Mouse (Mus musculus) inflammation-experienced regulatory T-cells, adult 6 months (primary cell): ENCODE measurements around the gene Klf13. TPM values are rescaled to one million over a fixed set of nuclear protein-coding genes. Genes with fewer than 3 reads are reported as not detected.

Experiments used
- ATAC-seq: one replicate; pipeline ENCODE4 v1.8.0; 2017
- polyA plus RNA-seq, 3 experiments: library from polyadenylated mRNA; unstranded; fragments of 100-300 nt; shearing (Covaris generic); gene quantifications; one replicate each; pipeline ENCODE4 v1.2.1; 2017

Gene Klf13
- polyA plus RNA-seq, 3 experiments from 2014 or later: 125 to 194 (median 163) TPM

DNA sequence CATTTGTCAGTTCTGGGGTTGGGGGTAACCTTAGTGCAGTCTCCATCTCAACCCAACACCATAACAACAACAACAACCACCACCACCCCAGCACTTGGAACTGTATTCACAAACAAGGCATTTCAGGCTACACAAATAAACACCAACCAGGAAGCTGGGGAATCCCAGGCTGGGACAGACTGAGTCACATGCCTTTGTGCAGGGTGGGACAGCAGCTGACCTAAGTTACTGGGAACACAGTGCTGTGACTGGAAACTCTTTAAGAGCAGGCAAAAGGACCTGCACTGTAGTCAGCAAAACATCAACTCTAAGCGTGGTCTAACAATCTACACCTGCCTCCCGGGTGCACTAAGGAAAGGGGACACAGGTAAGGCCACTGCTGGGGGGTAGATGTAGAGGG is 33.5 kb downstream of the Klf13 start:
- peak; percentile 23 for ATAC-seq

DNA sequence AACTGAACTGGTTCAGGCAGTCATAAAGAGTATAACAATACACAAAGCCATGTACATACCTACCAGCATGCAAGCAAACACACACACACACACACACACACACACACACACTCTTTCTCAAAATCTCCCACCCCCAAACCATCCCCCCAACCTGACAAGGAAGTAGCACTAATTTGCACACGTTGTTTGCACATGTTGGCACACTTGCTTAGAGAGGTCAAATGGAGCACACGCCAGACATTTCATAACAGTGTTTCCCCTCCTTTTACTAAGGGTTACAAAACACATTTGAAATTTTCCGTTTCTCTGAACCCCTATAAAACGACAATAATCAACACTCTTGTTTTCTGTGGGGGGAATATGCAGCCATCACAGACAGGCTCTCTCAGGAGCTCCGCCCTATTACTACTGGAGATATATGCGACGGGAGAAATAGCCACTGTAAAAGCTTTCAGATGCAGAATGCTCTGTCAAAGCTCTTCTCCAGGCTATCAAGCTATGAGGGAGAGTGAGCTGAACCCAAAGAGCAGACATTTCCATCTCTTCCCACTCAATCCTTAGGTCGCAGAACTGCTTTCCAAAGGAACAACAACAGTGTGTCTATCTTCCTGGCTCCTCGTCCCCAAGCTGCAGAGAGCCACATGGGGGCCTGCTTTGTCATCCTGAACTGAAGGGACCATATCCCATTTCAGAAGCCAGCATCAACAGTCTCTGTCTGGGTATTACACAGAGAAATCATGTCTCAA is 34.9 kb downstream of the Klf13 start:
- ATAC-seq: no peak

DNA sequence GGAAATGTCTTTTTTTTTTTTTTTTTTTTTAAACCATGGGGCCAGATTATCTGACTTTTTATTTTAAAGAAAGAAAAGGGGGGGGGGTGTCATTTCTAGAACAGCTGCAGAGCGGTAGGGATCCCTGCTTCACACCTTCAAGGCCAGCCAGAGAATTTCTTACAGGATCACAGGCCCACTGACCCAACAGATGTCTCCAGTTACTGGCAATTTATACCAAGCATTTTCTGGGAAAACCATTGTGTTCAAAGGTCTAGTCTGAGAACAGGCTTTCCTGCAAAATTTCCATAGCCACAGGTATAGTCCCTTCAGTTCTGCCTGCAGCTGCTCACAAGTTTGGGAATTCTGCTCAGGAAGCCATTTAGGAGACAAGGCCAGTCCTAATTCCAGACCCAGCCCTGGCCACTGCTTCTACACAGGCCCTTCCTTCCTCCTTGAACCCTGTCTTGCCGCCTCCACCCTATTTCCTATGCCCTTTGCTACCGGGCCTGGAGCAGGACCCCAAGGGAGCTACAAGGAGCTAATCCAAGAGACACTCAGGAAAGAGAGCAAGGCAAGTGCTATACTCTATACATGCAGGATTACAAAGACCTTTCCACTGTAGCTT is 36.0 kb downstream of the Klf13 start:
- ATAC-seq: no peak

DNA sequence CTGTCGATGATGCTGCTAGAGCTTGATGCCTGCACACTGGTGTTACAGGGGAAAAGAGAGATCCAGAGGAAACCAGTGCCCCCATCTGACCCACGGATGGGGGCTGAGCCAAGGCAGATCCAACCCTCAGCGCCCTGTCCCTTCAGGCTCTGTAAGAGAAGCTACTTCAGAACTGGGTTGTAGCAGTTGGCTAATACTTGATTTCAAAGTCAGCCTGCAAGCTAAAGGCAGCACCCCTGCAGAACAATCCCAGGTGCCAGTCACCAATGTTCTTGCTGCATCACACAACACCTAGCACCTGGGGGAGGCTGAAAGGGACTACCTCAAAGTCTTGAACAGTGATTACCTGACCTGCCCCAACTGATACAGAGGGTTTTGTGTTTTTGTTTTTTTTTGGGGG is 36.8 kb downstream of the Klf13 start:
- ATAC-seq: no peak

DNA sequence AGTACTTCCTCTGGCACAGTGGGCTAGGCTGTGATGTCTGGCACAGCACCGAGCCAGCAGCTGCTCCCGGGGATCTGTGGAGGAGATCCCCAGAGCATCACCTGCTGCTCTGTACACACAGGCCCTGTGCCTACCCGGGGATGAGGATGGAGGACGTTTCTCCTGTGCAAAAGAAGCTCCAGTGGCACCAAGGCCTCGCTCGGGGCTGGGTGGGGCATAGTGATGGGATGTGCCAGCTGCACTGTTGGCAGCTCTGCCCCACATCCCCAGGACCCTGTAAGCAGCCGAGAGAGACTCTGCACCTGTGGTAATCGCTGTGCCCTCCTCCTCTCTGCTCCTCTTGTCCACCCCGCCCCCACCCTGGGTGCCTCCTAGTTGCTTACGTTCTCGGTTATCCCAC is 37.4 kb downstream of the Klf13 start:
- ATAC-seq: no peak

DNA sequence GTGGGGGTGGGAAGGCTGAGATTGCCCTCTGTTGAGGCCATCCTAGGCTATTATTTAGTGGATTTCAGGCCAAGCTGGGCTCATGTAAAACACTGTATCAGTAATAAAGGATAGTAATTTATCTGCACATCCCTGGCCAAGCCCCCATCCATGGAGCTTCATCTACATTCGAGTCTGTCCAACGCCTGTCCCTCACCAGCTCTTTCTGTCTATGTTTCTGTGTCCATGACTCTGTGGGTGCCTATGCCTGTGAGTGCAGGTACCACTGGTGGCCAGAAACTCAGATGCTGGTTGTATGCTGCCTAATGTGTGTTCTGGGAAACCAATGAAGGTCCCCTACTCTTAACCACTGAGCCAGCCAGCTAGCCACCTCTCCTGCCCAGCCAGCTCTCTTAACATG is 38.3 kb downstream of the Klf13 start:
- ATAC-seq: no peak

DNA sequence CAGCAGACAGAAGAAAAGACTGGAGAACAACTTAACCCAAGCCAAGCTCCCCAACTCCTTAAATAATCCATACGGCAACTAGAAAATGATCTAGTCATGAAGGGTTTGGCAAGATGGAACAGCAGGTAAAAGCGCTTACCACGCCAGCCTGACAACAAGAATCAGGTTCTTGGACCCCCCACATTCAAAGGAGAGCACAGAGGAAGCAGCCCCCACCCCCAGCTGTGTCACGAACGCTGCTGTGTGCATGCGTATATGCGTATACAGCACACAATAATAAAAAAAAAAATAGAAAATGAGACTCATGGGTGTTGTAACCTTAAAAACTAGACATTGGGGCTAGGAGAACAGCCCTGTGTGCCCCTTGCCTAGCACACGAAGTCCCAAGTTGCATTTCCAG is 38.8 kb downstream of the Klf13 start:
- no peak for ATAC-seq

DNA sequence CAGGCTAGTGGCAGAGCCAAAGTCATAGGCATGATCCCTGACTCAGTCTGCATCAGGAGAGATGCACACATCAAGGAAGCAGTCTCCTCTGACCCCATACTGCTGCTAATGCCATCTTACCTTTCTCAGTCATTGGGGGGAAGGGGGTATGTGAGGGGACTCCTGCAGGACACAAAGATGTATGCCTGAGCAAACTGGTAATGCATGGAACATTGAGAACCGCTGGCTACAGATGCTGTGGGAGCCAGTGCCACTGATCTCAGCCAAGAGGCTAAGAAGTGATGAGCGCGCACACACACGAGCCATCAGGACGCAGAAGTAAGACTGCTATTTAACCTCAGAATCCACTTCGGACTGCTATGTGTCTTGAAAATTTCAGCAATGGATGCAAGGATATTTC is 40.5 kb downstream of the Klf13 start:
- ATAC-seq: no peak

DNA sequence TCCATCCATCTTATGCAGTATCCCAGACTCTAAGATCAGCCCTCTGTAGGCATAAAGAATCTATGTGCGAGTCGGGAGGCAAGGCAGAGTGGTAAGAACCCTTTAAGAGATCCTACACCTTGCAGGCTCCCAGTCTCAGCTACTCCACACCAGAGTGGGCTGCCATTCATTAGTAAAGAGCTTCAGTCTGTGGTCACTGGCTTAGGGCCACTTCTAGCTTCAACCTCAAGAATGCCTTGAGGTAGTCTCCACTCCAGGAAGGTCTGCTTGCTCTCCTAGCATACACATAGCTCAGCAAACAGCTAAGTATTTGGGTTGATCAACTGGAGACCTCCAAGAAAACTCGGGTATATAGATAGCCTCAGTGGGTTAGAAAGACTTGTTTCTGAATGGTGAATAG is 41.1 kb downstream of the Klf13 start:
- ATAC-seq: no peak

DNA sequence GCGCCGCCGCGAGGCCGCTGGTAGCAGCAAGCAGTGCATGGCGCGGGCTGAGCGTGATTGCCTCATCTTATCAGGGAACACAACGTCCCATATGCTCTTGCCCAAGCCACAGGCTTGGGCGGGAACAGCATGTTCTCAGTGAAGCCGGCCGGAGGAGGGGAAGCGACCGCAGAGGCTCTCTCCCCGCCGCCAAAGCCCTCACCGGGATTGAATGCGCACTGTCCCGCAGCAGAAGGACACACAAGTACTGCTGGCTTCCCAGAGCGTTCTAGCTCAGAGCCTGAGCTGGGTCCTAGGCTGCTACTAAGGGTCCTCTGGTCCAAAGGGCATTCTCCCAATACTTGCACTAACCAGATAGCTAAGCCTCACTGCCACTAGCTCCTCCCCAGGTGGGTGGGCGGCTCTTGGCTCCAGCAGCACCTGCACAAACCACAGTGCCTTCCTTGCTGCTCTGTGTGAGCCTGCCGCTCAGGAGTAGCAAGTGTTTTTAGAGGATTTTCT is 41.7 kb downstream of the Klf13 start:
- peak; percentile 77 for ATAC-seq

DNA sequence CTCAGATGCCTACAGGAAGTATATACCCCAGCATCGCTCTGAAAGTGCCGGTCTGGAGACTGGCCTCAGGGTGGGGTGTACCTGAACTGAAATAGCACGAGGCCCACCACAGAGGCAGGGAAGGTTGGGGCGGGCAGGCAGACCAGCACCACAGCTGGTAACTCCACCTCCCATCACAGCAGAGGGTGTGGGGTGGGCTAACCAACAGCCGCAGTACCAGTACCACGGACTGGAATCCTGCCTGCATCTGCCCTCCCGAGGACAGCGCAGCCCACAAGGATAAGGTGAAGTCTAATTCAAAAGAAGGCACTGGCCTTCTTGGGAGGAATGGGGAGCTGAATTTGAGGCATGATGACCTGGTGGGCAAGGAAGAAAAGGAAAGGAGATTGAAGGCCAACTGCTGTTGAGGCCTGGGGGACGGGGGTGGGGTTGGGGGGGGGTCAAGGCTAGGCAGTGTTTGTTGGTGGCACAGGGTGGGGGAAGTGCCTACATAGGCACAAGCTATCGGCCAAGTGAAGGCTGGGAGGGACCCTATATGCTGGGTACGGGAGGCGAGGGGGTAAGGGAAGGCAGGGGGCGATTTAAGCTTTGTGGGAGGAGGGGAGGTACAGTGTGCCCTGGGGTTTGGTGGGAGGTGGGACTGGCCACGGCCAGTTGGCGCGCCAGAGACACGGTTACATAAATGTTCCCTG is 42.3 kb downstream of the Klf13 start:
- no peak for ATAC-seq

DNA sequence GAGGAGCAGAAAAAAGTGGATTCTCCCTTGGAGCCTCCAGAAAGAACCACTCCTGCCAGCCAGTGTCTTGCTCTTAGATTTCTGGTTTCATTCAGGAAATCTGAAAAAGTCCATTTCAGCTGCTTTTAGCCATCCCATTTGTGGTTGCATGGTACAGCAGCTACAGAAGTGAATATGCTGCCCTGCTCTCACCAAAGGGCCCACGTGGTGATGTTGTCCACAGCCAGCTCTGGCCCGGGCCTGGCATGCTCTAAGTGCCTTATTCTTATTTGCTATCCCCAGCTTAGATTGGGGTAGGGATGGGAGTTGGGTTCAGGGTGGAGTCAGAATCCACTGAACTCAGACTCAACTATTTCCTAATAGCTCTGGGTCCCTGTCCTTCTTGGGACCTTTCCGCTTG is 43.5 kb downstream of the Klf13 start:
- no peak for ATAC-seq

DNA sequence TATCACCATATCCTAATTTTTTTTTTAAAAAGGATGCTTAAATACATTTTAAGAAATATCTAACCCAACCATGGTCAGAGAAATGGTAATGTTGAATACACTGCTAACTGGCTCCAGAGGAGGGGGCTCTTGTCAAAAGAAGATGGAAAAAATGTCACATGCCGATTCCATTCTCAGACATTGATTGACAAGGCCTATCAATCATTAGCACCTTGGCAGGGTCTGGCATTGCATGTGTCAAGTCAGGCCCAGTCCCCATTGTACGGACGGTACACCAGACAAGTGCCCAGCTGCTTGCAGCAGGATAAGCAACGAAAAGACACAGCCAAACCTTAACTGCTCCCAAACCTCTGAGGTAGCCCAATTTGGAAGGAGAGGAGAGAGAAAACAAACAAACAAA is 44.1 kb downstream of the Klf13 start:
- no peak for ATAC-seq

DNA sequence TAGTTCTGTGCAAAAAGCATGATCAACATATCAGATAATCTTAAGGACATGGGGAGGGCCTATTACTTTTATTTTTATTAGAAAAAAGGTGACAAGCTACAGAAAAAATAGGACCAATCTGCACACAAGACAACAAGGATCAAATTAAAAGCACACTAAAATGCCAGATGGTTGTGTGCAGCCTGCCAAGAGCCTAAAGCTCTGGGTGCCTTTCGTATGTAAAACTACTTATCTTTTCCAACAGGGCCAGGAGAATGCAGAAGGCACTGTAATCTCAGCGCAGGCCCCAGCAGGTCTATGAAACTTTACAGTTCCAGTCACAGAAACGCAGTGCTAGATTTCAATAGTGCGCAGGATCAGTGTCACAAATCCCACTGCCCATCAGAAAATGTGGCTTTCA is 45.0 kb downstream of the Klf13 start:
- ATAC-seq: no peak

DNA sequence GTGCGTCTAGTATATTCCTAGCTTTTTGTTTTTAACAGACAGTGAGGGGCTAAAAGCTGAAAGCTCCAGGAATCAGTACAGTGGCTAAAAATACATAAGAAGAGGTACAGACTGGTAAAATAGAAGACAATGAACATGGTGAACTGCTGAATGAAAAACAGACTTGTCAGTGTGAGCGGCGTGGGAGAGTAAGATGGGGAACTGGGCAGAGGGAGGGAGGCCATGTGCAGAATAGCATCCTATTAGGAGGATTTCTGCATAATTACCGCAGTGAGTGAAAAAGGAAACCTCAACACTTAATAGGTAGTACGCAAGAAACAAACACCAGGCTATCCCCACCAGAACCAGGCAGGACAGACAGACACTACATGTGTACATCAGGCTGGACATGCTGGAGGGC is 45.5 kb downstream of the Klf13 start:
- ATAC-seq: no peak

DNA sequence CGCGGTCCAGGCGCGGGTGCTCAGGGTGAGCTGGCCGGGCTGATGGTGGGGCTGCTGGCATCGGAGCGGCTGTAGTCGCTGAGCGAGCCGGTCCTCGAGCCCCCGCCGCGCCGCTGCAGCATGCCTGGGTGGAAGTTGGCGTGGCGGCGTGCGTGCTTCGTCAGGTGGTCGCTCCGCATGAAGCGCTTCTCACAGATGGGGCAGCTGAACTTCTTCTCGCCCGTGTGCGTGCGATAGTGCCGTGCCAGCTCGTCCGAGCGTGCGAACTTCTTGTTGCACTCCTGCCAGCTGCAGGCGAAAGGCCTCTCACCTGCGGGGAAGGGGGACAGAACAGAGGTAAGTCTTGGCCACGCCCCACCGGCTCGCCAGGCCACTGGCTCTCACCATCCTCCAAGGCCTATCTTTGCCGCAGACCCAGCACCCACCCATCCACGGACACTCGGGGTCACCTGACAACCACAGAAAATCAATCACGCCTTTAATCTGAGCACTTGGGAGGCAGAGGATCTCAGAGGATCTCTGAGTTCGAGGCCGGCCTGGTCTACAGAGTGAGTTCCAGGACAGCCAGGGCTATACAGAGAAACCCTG is 47.1 kb downstream of the Klf13 start:
- ATAC-seq: no peak

DNA sequence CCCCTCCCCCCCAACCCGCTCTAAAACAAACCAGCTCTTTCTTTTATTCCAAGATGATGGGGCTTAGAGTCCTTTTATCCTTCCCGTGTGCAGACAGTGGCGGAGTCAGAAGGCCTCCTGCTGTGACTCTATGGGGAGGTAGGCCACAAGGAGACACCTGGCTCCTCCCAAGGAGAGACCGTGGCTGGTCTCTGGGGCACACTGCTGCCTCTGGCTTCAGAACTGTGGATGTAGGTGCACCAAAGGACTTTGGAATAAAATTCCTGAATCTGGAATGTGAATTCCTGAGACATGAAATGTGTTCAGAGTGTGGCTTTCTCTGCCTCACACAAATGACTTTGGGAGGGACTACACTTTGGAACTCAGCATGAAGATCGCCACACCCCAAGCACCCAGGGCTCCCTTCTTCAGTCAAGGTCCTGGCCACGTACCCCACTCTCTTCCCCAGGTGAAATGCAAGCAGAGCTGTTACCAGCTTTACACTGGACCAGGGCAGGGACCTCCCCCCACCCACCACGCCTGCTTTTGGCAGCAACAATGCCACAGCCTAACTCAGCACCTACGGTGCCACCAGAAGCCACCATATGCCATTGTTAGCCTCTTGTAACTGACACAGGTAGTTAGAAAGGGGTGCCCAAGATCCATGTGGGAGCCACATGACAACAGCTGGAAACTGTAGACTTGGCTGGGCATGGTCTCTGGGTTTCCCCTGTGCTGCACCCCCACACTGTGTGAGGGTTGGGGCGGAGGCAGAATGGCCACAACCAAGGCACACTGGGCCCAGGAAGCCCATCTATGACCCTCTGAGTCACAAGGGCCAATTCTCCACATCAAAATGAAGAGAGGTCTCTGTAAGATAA is 49.4 kb downstream of the Klf13 start:
- no peak for ATAC-seq

DNA sequence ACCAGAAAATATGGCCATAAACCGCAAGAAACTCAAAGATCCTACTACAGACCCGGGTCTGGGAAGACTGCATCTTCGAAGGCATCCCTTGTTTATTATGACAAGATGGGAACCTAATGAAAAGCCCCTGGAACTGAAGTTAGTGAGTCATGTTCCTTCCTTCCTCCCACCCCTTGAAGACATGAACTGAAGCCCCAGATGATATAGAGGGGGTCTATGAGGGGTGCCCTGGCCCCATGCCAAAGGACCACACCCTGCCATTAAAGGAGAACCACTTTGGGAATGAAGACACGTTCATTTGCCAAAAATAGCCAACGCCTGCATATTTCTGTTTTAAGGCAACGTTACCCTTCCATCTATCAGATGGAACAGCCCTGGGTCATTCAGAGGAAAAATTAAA is 50.0 kb downstream of the Klf13 start:
- no peak for ATAC-seq

DNA sequence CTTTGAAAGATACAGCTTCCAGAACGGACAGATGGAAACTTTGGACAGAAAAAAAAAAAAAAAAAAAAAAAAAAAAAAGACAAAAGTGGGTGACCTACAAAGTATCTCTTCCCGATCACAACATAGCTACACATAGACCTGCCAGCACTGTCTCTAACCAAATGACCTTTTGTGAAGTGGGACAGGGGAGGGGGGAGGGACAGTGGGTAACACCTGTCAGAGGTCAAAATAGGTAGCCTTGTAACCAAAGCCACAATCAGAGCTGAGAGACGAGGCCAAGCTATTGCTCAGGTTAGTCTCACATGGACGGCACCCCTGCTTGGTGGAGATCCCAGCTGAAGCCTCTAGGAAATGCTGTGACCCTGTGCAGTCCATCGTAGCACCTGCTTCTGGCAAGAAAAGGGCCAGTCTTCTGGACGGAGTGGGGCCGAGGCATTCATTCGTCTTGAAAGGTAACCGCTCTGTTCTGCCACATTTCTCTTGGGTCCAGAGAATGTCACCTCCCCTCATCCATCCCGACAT is 51.1 kb downstream of the Klf13 start:
- no peak for ATAC-seq

DNA sequence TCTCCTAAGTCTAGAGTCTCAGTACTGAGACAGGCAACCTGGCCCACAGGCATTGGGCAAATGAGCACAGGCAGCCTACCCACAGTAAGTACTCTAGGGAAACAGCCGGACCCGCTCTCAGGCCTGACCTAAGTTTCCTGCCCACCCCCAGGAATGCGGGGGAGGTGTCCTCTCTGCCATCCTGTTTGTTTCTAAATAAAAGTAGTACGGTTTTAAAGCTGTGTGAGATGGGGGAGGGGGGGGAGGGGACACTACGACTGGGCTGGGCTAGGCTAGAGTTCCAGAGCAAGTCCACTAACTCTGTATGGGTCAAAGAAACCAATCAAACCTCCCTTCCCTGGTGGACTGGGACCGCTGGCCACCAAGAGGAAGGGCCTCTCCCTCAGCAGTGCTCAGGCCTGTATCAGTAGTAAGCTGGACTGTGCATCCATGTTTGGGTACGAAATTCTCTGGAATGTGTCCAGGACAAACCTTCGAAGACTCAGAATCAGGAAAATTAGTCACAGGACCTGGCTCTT is 51.6 kb downstream of the Klf13 start:
- ATAC-seq: no peak

DNA sequence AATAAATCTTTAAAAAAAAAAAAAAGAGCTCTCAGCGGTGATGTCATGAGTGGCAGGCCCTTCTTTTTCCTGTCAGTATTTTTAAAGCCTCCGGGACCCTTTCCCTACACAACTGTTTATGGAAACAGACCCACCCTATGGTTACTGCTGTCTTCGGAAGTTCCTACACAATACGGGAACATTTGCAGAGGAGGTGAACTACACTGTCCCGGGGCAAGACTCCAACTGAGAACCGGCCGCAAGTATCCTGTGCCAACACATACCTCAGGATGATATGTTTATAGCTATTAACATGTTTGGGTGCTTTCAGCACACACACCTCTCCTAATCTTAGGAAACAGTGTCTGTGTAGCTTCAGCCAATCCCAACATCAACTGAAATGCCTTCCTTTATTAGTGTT is 53.7 kb downstream of the Klf13 start:
- no peak for ATAC-seq

DNA sequence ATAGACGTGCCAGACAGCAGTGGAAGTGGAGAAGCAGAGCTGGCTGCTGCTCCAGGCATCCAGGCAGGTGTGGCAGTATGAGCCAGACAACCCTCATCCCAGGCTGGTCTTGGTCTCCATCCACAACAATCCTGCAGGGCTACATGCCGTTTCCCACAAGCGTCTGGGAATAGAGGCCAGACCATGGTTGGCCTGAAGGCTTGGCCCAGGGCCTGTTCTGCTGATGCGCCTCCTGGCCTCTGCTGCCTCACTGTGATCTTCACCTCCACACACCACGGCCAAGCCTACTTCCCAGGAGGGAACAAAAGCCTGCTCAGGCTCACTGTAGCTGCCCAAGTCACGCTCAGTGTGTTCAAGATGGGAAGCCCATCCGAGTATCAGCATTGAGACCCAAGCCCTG is 56.0 kb downstream of the Klf13 start:
- ATAC-seq: no peak
